Mouse (Mus musculus): Measurements from ENCODE around the gene Tssk3. TPM values are rescaled to one million over a fixed set of nuclear protein-coding genes. Genes with fewer than 3 reads are reported as not detected.

The Tssk3 gene
- total and polyA plus RNA-seq, 2 experiments from 2014 or later = 0.24 to 0.98 TPM

- H3K36me3 ChIP-seq (ENCODE audit: insufficient read depth) = peaks cover 67% of the 10 kb centered on the region
These were observed 9.7 kb downstream of the Tssk3 start for GRCm38 (mm10) chr4:129481090-129481489.

GRCm38 (mm10) chr4:129479863-129480262, 11.0 kb downstream of the Tssk3 start:
- DNase-seq = no peak
- no peaks in the 10 kb centered on the region for H3K27me3 ChIP-seq (ENCODE audit: insufficient read depth, low read length)
- H3K4me2 ChIP-seq (ENCODE audit: low read depth) = no peak overlapping the region
- TF ChIP-seq CTCF (IDR thresholded peaks at IDR 0.05; ENCODE audit: low read depth) = no peak
- ATAC-seq = no peak
- 90% methylated on average over 3 of the region's 3 CpGs for WGBS
- no peaks in the 10 kb centered on the region for H3K9me3 ChIP-seq (ENCODE audit: low read length)
- H3K4me3 ChIP-seq (ENCODE audit: low read depth, low read length) = no peak overlapping the region
- H3K9ac ChIP-seq = no peak overlapping the region
- H3K4me1 ChIP-seq (ENCODE audit: insufficient read depth) = no peaks in the 10 kb centered on the region
- no peak overlapping the region for H3K27ac ChIP-seq (ENCODE audit: low read depth, low read length)
- peaks cover 64% of the 10 kb centered on the region for H3K36me3 ChIP-seq (ENCODE audit: insufficient read depth)

More at GRCm38 (mm10) chr4:129481090-129481489, 9.7 kb downstream of the Tssk3 start:
- ATAC-seq (no peak), DNase-seq (no peak)
- 87% methylated on average over 1 of the region's 1 CpGs for WGBS
- H3K4me3 ChIP-seq (ENCODE audit: low read depth, low read length) = no peak overlapping the region
- H3K4me1 ChIP-seq (ENCODE audit: insufficient read depth) = no peaks in the 10 kb centered on the region
- no peak overlapping the region for H3K27ac ChIP-seq (ENCODE audit: low read depth, low read length)
- H3K9me3 ChIP-seq (ENCODE audit: low read length) = no peaks in the 10 kb centered on the region
- no peak overlapping the region for H3K4me2 ChIP-seq (ENCODE audit: low read depth)
- no peak for TF ChIP-seq CTCF (IDR thresholded peaks at IDR 0.05; ENCODE audit: low read depth)
- H3K9ac ChIP-seq = no peak overlapping the region
- H3K27me3 ChIP-seq (ENCODE audit: insufficient read depth, low read length) = no peaks in the 10 kb centered on the region

- H3K9me3 ChIP-seq (ENCODE audit: low read length) = no peaks in the 10 kb centered on the region
- H3K27me3 ChIP-seq (ENCODE audit: insufficient read depth, low read length) = no peaks in the 10 kb centered on the region
- H3K4me1 ChIP-seq (ENCODE audit: insufficient read depth) = no peaks in the 10 kb centered on the region
- H3K4me2 ChIP-seq (ENCODE audit: low read depth) = no peak overlapping the region
- no peak for DNase-seq
- peaks cover 73% of the 10 kb centered on the region for H3K36me3 ChIP-seq (ENCODE audit: insufficient read depth)
- 92% methylated on average over 11 of the region's 11 CpGs for WGBS
- TF ChIP-seq CTCF (IDR thresholded peaks at IDR 0.05; ENCODE audit: low read depth) = no peak
- no peak overlapping the region for H3K9ac ChIP-seq
- ATAC-seq = no peak
- no peak overlapping the region for H3K27ac ChIP-seq (ENCODE audit: low read depth, low read length)
- no peak overlapping the region for H3K4me3 ChIP-seq (ENCODE audit: low read depth, low read length)
These were observed 14.8 kb downstream of the Tssk3 start for GRCm38 (mm10) chr4:129476047-129476446.

- Histone ChIP-seq H3K4me3 (ENCODE audit: low read depth, low read length) (no peak overlapping the region), H3K36me3 (ENCODE audit: insufficient read depth) (peaks cover 51% of the 10 kb centered on the region), H3K9me3 (ENCODE audit: low read length) (no peaks in the 10 kb centered on the region), H3K9ac (no peak overlapping the region), H3K4me1 (ENCODE audit: insufficient read depth) (peaks cover 7% of the 10 kb centered on the region), H3K27me3 (ENCODE audit: insufficient read depth, low read length) (no peaks in the 10 kb centered on the region), H3K4me2 (ENCODE audit: low read depth) (no peak overlapping the region), H3K27ac (ENCODE audit: low read depth, low read length) (no peak overlapping the region)
- ATAC-seq (no peak), DNase-seq (no peak)
- TF ChIP-seq CTCF (IDR thresholded peaks at IDR 0.05; ENCODE audit: low read depth) = no peak
- 84% methylated on average over 4 of the region's 4 CpGs for WGBS
These were observed 26.5 kb downstream of the Tssk3 start for GRCm38 (mm10) chr4:129464286-129464815.

GRCm38 (mm10) chr4:129463097-129464059, 27.4 kb downstream of the Tssk3 start:
- H3K9me3 ChIP-seq (ENCODE audit: low read length) = no peaks in the 10 kb centered on the region
- TF ChIP-seq CTCF (IDR thresholded peaks at IDR 0.05; ENCODE audit: low read depth) = no peak
- no peaks in the 10 kb centered on the region for H3K27me3 ChIP-seq (ENCODE audit: insufficient read depth, low read length)
- H3K4me3 ChIP-seq (ENCODE audit: low read depth, low read length) = no peak overlapping the region
- no peak overlapping the region for H3K9ac ChIP-seq
- H3K4me2 ChIP-seq (ENCODE audit: low read depth) = no peak overlapping the region
- peaks cover 7% of the 10 kb centered on the region for H3K4me1 ChIP-seq (ENCODE audit: insufficient read depth)
- no peak overlapping the region for H3K27ac ChIP-seq (ENCODE audit: low read depth, low read length)
- WGBS = 89% methylated on average over 24 of the region's 24 CpGs
- peaks cover 42% of the 10 kb centered on the region for H3K36me3 ChIP-seq (ENCODE audit: insufficient read depth)
- ATAC-seq (no peak), DNase-seq (no peak)

GRCm38 (mm10) chr4:129462118-129462517, 28.7 kb downstream of the Tssk3 start:
- DNase-seq (no peak), ATAC-seq (no peak)
- WGBS = 22% methylated on average over 3 of the region's 3 CpGs
- peaks cover 7% of the 10 kb centered on the region for H3K4me1 ChIP-seq (ENCODE audit: insufficient read depth)
- H3K9me3 ChIP-seq (ENCODE audit: low read length) = no peaks in the 10 kb centered on the region
- H3K9ac ChIP-seq = peak overlapping the region; percentile 84
- TF ChIP-seq CTCF (IDR thresholded peaks at IDR 0.05; ENCODE audit: low read depth) = no peak
- H3K27ac ChIP-seq (ENCODE audit: low read depth, low read length) = peak overlapping the region; percentile 80
- H3K4me2 ChIP-seq (ENCODE audit: low read depth) = peak overlapping the region; percentile 83
- H3K4me3 ChIP-seq (ENCODE audit: low read depth, low read length) = peak overlapping the region; percentile 90
- H3K36me3 ChIP-seq (ENCODE audit: insufficient read depth) = peaks cover 32% of the 10 kb centered on the region
- H3K27me3 ChIP-seq (ENCODE audit: insufficient read depth, low read length) = no peaks in the 10 kb centered on the region
